9 mouse cellular contexts compared by ENCODE assay signal in genomic region chr2:29253205-29253865, GRCm38 (mm10). TPM values are rescaled to one million over a fixed set of nuclear protein-coding genes. Genes with fewer than 3 reads are reported as not detected.
A peak's percentile ranks its signal among the peaks of the same experiment; 100 is the strongest.
DNase-seq lines count a peak whose midpoint lies in the region; ATAC-seq lines count a peak whose summit lies in the region.
"Had no signal": no experiment of that assay in that cellular context is flagged by ENCODE, and none has a peak within 500 bp of the region (broad histone marks: within the 10 kb centered on the region; RNA-seq: fewer than 3 reads in every experiment).

No protein-coding gene starts in this region.

- peak overlapping the region; percentile 45 for H3K9ac ChIP-seq in lung, embryonic 15.5 days

- H3K4me1 ChIP-seq in embryonic facial prominence, embryonic 10.5 days, result peaks cover 73% of the 10 kb centered on the region
- H3K4me1 ChIP-seq in lung, embryonic 15.5 days, result peaks cover 34% of the 10 kb centered on the region

- no peaks in the 10 kb centered on the region for H3K36me3 ChIP-seq in embryonic facial prominence, embryonic 10.5 days (replicated peaks)
- no peaks in the 10 kb centered on the region for H3K36me3 ChIP-seq in lung, embryonic 15.5 days

- intact Hi-C loops in heart, postnatal 36 days (cut with DNase I), result loop anchor here (5.0 kb wide), 1 partner anchor 174 kb away; no protein-coding TSS in a partner anchor

- peaks cover 100% of the 10 kb centered on the region for H3K27me3 ChIP-seq in embryonic facial prominence, embryonic 10.5 days (replicated peaks; ENCODE audit: low read depth, poor library complexity, severe bottlenecking)
- H3K27me3 ChIP-seq in lung, embryonic 15.5 days, result peaks cover 90% of the 10 kb centered on the region

- H3K4me2 ChIP-seq in lung, embryonic 15.5 days, result peak overlapping the region; percentile 99

- DNase-seq in urinary bladder, postnatal 25 days (ENCODE audit: low spot score), result peak; percentile 19
- DNase-seq in urinary bladder, postnatal 14 days (ENCODE audit: low spot score), result no peak
- DNase-seq in embryonic facial prominence, embryonic 10.5 days (ENCODE audit: low spot score), result peak; percentile 65
- DNase-seq in heart, postnatal 36 days, result peak; percentile 21 to 36
- peak; percentile 74 to 90 for DNase-seq in layer of hippocampus, adult 18-20 months (ENCODE audit: low spot score in 2 of 2)
- peak; percentile 79 for DNase-seq in retina, postnatal 1 day
- no peak for DNase-seq in urinary bladder, postnatal 36 days (ENCODE audit: low spot score in 2 of 2)

- peak; percentile 40; the same call in 1 of the 2 replicates for ATAC-seq in lung, embryonic 15.5 days (ENCODE audit: borderline replicate concordance, extremely low read depth, low FRiP score, low TSS enrichment)

- no peaks in the 10 kb centered on the region for H3K9me3 ChIP-seq in embryonic facial prominence, embryonic 10.5 days
- H3K9me3 ChIP-seq in lung, embryonic 15.5 days, result no peaks in the 10 kb centered on the region

- H3K4me3 ChIP-seq in embryonic facial prominence, embryonic 10.5 days, result peak overlapping the region; percentile 74
- H3K4me3 ChIP-seq in lung, embryonic 15.5 days, result peak overlapping the region; percentile 63
- H3K4me3 ChIP-seq: erythroblast, embryonic 14.5 days had no signal

- WGBS in embryonic facial prominence, embryonic 10.5 days, result 1% methylated on average over 22 of the region's 22 CpGs
- 4% methylated on average over 21 of the region's 22 CpGs for WGBS in lung, embryonic 15.5 days

- H3K27ac ChIP-seq in embryonic facial prominence, embryonic 10.5 days (replicated peaks), result peak overlapping the region; percentile 82
- H3K27ac ChIP-seq in lung, embryonic 15.5 days, result no peak overlapping the region

RNA-seq across cellular contexts. Expression of gene Ntng2, which starts 0.5 kb away (rescaled TPM):
- 0.69 and 1.4 TPM in 2 replicates for polyA plus RNA-seq in embryonic facial prominence, embryonic 10.5 days (2016; fragmentation: Nextera tagmentation; extraction: Ambion mirVana)
- total RNA-seq in heart, postnatal 36 days (2021), result 1 to 10 TPM; 5.6 to 5.7 TPM
- 100 to 1,000 TPM in 1 of 2 experiments, 10 to 100 TPM in 1; 94.3 to 102 TPM for total RNA-seq in layer of hippocampus, adult 18-20 months (2021)
- polyA plus RNA-seq in lung, embryonic 15.5 days (2015; fragmentation: Nextera tagmentation; extraction: Ambion mirVana), result 0.46 and 0.69 TPM in 2 replicates
- polyA plus RNA-seq: erythroblast, embryonic 14.5 days had no signal

Comparison
In these comparisons a context has a peak if more than half of its experiments do, and no peak if none do; other contexts are left out.
1. DNase-seq: peak in urinary bladder, postnatal 25 days (single experiment), embryonic facial prominence, embryonic 10.5 days (single experiment), heart, postnatal 36 days (2 of 2), layer of hippocampus, adult 18-20 months (2 of 2) and retina, postnatal 1 day (single experiment); none in urinary bladder, postnatal 14 days (single experiment) and urinary bladder, postnatal 36 days (0 of 2).
2. RNA of gene Ntng2, which starts 0.5 kb away (total RNA-seq): 94.3 to 102 TPM in layer of hippocampus, adult 18-20 months; 5.6 to 5.7 TPM in heart, postnatal 36 days; every median in the first group is over 10 times any median in the second.